Mouse (Mus musculus) layer of hippocampus, postnatal 25 days (tissue): Measurements from ENCODE around the gene Spib. TPM values are rescaled to one million over a fixed set of nuclear protein-coding genes. Genes with fewer than 3 reads are reported as not detected.

ENCODE experiments used
- DNase-seq, 2 experiments: peaks; one replicate each; pipeline ENCODE4 v3.0.0; 2022; ENCODE audit warnings: mixed read lengths in 2 of 2, low spot score in 1 of 2; ENCODE audit errors: extremely low spot score in 1 of 2
- total RNA-seq, 2 experiments: library from RNA; stranded (reverse); gene quantifications; 2 replicates each; pipeline ENCODE4 v1.2.3; 2021

The Spib gene
- total RNA-seq, 2 experiments from 2014 or later = 0.12 TPM

- peak; percentile 61 to 88 for DNase-seq
Measured at GRCm38 (mm10) chr7:44527483-44528398, 4.1 kb downstream of the Spib start.

GRCm38 (mm10) chr7:44526414-44527154, 5.3 kb downstream of the Spib start:
- DNase-seq = no peak

- peak in 1 of 2 experiments; percentile 49 for DNase-seq
Measured at GRCm38 (mm10) chr7:44525126-44525832, 6.6 kb downstream of the Spib start.

GRCm38 (mm10) chr7:44524502-44524901, 7.4 kb downstream of the Spib start, which contains the start of gene Mybpc2:
TSS of gene Mybpc2 (minus strand) at chr7:44524656.
- DNase-seq = no peak

GRCm38 (mm10) chr7:44523056-44523455, 8.8 kb downstream of the Spib start:
- DNase-seq = no peak

GRCm38 (mm10) chr7:44521710-44522109, 10.2 kb downstream of the Spib start:
- DNase-seq = peak in 1 of 2 experiments; percentile 59

GRCm38 (mm10) chr7:44520990-44521389, 10.9 kb downstream of the Spib start:
- DNase-seq = no peak

GRCm38 (mm10) chr7:44519240-44519913, 12.5 kb downstream of the Spib start:
- DNase-seq = no peak

- DNase-seq = no peak
Measured at GRCm38 (mm10) chr7:44507491-44507890, 24.4 kb downstream of the Spib start.

- DNase-seq = peak; percentile 73 to 91
Measured at GRCm38 (mm10) chr7:44501563-44502115, 30.2 kb downstream of the Spib start.

GRCm38 (mm10) chr7:44500046-44500445, 31.8 kb downstream of the Spib start:
- no peak for DNase-seq

- DNase-seq = no peak
Measured at GRCm38 (mm10) chr7:44498922-44499321, 32.9 kb downstream of the Spib start.

GRCm38 (mm10) chr7:44497361-44498055, 34.4 kb downstream of the Spib start:
- DNase-seq = no peak

GRCm38 (mm10) chr7:44496771-44497109, 35.1 kb downstream of the Spib start:
- DNase-seq = no peak

GRCm38 (mm10) chr7:44495992-44496770, 35.7 kb downstream of the Spib start, which contains the start of the genes Emc10 and Fam71e1:
TSS of gene Emc10 (minus strand) at chr7:44496529.
TSS of gene Fam71e1 (plus strand) at chr7:44496581.
- peak; percentile 96 to 98 for DNase-seq

- DNase-seq = no peak
Measured at GRCm38 (mm10) chr7:44495086-44495485, 36.8 kb downstream of the Spib start.

GRCm38 (mm10) chr7:44494681-44495080, 37.2 kb downstream of the Spib start:
- DNase-seq = no peak

GRCm38 (mm10) chr7:44492166-44492826, 39.6 kb downstream of the Spib start:
- DNase-seq = no peak
